Mouse (Mus musculus) heart, embryonic 15.5 days (tissue): ENCODE results near the gene Gjb4. TPM values are rescaled to one million over a fixed set of nuclear protein-coding genes. Genes with fewer than 3 reads are reported as not detected.

Experiments
- ATAC-seq: fragments of 200-750 bp; cut with Nextera tagmentation; replicated peaks from 2 replicates; pipeline ENCODE4 v1.8.0; 2017; ENCODE audit warnings: low read depth, moderate TSS enrichment; ENCODE audit not compliant: insufficient number of reproducible peaks, insufficient read depth, low FRiP score
- H3K27ac ChIP-seq: fragments of 300-500 bp; sonication (generic); 2 replicates; pipeline ENCODE4 v1.5.1; 2015; ENCODE audit warnings: mild to moderate bottlenecking, inconsistent platforms
- H3K27me3 ChIP-seq: fragments of 300-500 bp; sonication (generic); 2 replicates; pipeline ENCODE4 v1.6.1; 2015; ENCODE audit warnings: inconsistent platforms
- H3K36me3 ChIP-seq: fragments of 300-500 bp; sonication (generic); 2 replicates; pipeline ENCODE4 v1.6.1; 2015; ENCODE audit warnings: mild to moderate bottlenecking, inconsistent platforms
- H3K4me1 ChIP-seq: fragments of 300-500 bp; sonication (generic); replicated peaks from 2 replicates; pipeline ENCODE4 v1.6.1; 2015; ENCODE audit warnings: inconsistent platforms
- H3K4me2 ChIP-seq: fragments of 300-500 bp; sonication (generic); 2 replicates; pipeline ENCODE4 v1.6.1; 2015; ENCODE audit warnings: inconsistent platforms, mild to moderate bottlenecking, moderate library complexity
- H3K4me3 ChIP-seq: fragments of 300-500 bp; sonication (generic); 2 replicates; pipeline ENCODE4 v1.5.1; 2015; ENCODE audit warnings: mild to moderate bottlenecking, inconsistent platforms
- H3K9ac ChIP-seq: fragments of 300-500 bp; sonication (generic); 2 replicates; pipeline ENCODE4 v1.6.1; 2015; ENCODE audit warnings: mild to moderate bottlenecking, inconsistent platforms
- H3K9me3 ChIP-seq: fragments of 300-500 bp; sonication (generic); replicated peaks from 2 replicates; pipeline ENCODE4 v1.6.1; 2016; ENCODE audit warnings: inconsistent platforms
- WGBS: fragments of 180-500 bp; shearing (Covaris S2); methylation state at CpG from one replicate; pipeline ENCODE4 v1.1.7; 2015; ENCODE audit warnings: mixed read lengths; 5-methylcytosine and 5-hydroxymethylcytosine counted together
- polyA plus RNA-seq: library from polyadenylated mRNA; unstranded; fragments of >200 nt; fragmentation: Nextera tagmentation; extraction: Ambion mirVana; gene quantifications from 2 replicates; pipeline ENCODE4 v1.2.1, GENCODE M21; 2015

Gene Gjb4
- 0.09 TPM in 1 of 2 replicates, not detected in the other for polyA plus RNA-seq

GRCm38 (mm10) chr4:127353951-127354438 is at the start of gene Gjb4:
TSS of gene Gjb4 (minus strand) at chr4:127354081.
- WGBS = 61% methylated on average over 8 of the region's 8 CpGs
- Histone ChIP-seq H3K4me3 (no peak within 1 kb of the TSS), H3K4me1 (peaks cover 23% of the 10 kb centered on the region), H3K9me3 (no peaks in the 10 kb centered on the region), H3K36me3 (no peaks in the 10 kb centered on the region), H3K27ac (peak within 1 kb of the TSS; percentile 48), H3K27me3 (0 out of 2 replicates have a peak, but pooled peaks cover 4% of the 10 kb centered on the region), H3K4me2 (no peak within 1 kb of the TSS; the same call in 1 of the 2 replicates), H3K9ac (no peak within 1 kb of the TSS)
- no peak for ATAC-seq

- H3K4me3 ChIP-seq = no peak overlapping the region
Measured at GRCm38 (mm10) chr4:127402614-127403013, 48.7 kb upstream of the Gjb4 start.

GRCm38 (mm10) chr4:127402166-127402565 is 48.3 kb upstream of the Gjb4 start:
- H3K4me3 ChIP-seq = no peak overlapping the region
- no peaks in the 10 kb centered on the region for H3K9me3 ChIP-seq
- WGBS = 74% methylated on average over 4 of the region's 4 CpGs
- no peak overlapping the region for H3K4me2 ChIP-seq
- no peak overlapping the region for H3K9ac ChIP-seq
- no peak for ATAC-seq
- H3K4me1 ChIP-seq = no peaks in the 10 kb centered on the region; the same call in 1 of the 2 replicates
- no peaks in the 10 kb centered on the region for H3K36me3 ChIP-seq
- 0 out of 2 replicates have a peak, but pooled peaks cover 2% of the 10 kb centered on the region for H3K27me3 ChIP-seq
- no peak overlapping the region for H3K27ac ChIP-seq

More at GRCm38 (mm10) chr4:127402614-127403013, 48.7 kb upstream of the Gjb4 start:
- 60% methylated on average over 3 of the region's 3 CpGs for WGBS
- no peak overlapping the region for H3K4me2 ChIP-seq
- 0 out of 2 replicates have a peak, but pooled peaks cover 2% of the 10 kb centered on the region for H3K27me3 ChIP-seq
- no peaks in the 10 kb centered on the region for H3K9me3 ChIP-seq
- ATAC-seq = no peak
- no peak overlapping the region for H3K9ac ChIP-seq
- no peaks in the 10 kb centered on the region; the same call in 1 of the 2 replicates for H3K4me1 ChIP-seq
- H3K27ac ChIP-seq = no peak overlapping the region
- H3K36me3 ChIP-seq = no peaks in the 10 kb centered on the region

- ATAC-seq = no peak
- 37% methylated on average over 11 of the region's 11 CpGs for WGBS
Measured at GRCm38 (mm10) chr4:127400165-127401145, 46.6 kb upstream of the Gjb4 start.

GRCm38 (mm10) chr4:127395591-127395990 is 41.7 kb upstream of the Gjb4 start:
- Histone ChIP-seq H3K36me3 (no peaks in the 10 kb centered on the region), H3K9ac (no peak overlapping the region), H3K27me3 (0 out of 2 replicates have a peak, but pooled peaks cover 2% of the 10 kb centered on the region), H3K4me1 (no peaks in the 10 kb centered on the region), H3K9me3 (no peaks in the 10 kb centered on the region; the same call in 1 of the 2 replicates), H3K4me2 (no peak overlapping the region), H3K4me3 (no peak overlapping the region), H3K27ac (no peak overlapping the region)
- no peak; the same call in 1 of the 2 replicates for ATAC-seq
- WGBS = 54% methylated on average over 4 of the region's 4 CpGs

More at GRCm38 (mm10) chr4:127400165-127401145, 46.6 kb upstream of the Gjb4 start:
- no peak overlapping the region for H3K9ac ChIP-seq
- H3K36me3 ChIP-seq = no peaks in the 10 kb centered on the region
- no peak overlapping the region for H3K4me3 ChIP-seq
- H3K4me2 ChIP-seq = no peak overlapping the region
- H3K27me3 ChIP-seq = 0 out of 2 replicates have a peak, but pooled peaks cover 2% of the 10 kb centered on the region
- H3K4me1 ChIP-seq = no peaks in the 10 kb centered on the region; the same call in 1 of the 2 replicates
- H3K9me3 ChIP-seq = no peaks in the 10 kb centered on the region
- no peak overlapping the region for H3K27ac ChIP-seq

GRCm38 (mm10) chr4:127389645-127390044 is 35.8 kb upstream of the Gjb4 start:
- H3K9ac ChIP-seq = no peak overlapping the region
- H3K4me1 ChIP-seq = no peaks in the 10 kb centered on the region
- WGBS = 57% methylated on average over 13 of the region's 13 CpGs
- no peaks in the 10 kb centered on the region; the same call in 1 of the 2 replicates for H3K9me3 ChIP-seq
- H3K27me3 ChIP-seq = no peaks in the 10 kb centered on the region
- no peaks in the 10 kb centered on the region for H3K36me3 ChIP-seq
- no peak for ATAC-seq
- no peak overlapping the region for H3K4me2 ChIP-seq
- H3K4me3 ChIP-seq = no peak overlapping the region
- no peak overlapping the region for H3K27ac ChIP-seq

GRCm38 (mm10) chr4:127377344-127377743 is 23.5 kb upstream of the Gjb4 start:
- no peak overlapping the region for H3K4me3 ChIP-seq
- ATAC-seq = no peak
- H3K27ac ChIP-seq = no peak overlapping the region
- WGBS = 36% methylated on average over 4 of the region's 4 CpGs
- no peaks in the 10 kb centered on the region for H3K36me3 ChIP-seq
- H3K4me2 ChIP-seq = no peak overlapping the region
- H3K9me3 ChIP-seq = no peaks in the 10 kb centered on the region
- peaks cover 12% of the 10 kb centered on the region for H3K4me1 ChIP-seq
- H3K27me3 ChIP-seq = no peaks in the 10 kb centered on the region
- H3K9ac ChIP-seq = no peak overlapping the region

GRCm38 (mm10) chr4:127375541-127376177 is 21.8 kb upstream of the Gjb4 start:
- no peaks in the 10 kb centered on the region for H3K27me3 ChIP-seq
- H3K9me3 ChIP-seq = no peaks in the 10 kb centered on the region
- H3K36me3 ChIP-seq = no peaks in the 10 kb centered on the region
- H3K27ac ChIP-seq = no peak overlapping the region
- ATAC-seq = no peak
- no peak overlapping the region for H3K4me3 ChIP-seq
- peaks cover 21% of the 10 kb centered on the region for H3K4me1 ChIP-seq
- WGBS = 71% methylated on average over 17 of the region's 17 CpGs
- H3K4me2 ChIP-seq = no peak overlapping the region
- H3K9ac ChIP-seq = no peak overlapping the region

- Histone ChIP-seq H3K9ac (no peak overlapping the region), H3K4me3 (no peak overlapping the region), H3K4me2 (no peak overlapping the region), H3K36me3 (no peaks in the 10 kb centered on the region), H3K9me3 (no peaks in the 10 kb centered on the region), H3K27me3 (no peaks in the 10 kb centered on the region), H3K27ac (no peak overlapping the region), H3K4me1 (peaks cover 21% of the 10 kb centered on the region)
- ATAC-seq = no peak
- 85% methylated on average over 4 of the region's 4 CpGs for whole genome bisulfite sequencing
Measured at GRCm38 (mm10) chr4:127374645-127375044, 20.8 kb upstream of the Gjb4 start.

- Histone ChIP-seq H3K9ac (no peak overlapping the region), H3K4me3 (no peak overlapping the region), H3K27me3 (peaks cover 7% of the 10 kb centered on the region; the same call in 1 of the 2 replicates), H3K9me3 (no peaks in the 10 kb centered on the region), H3K27ac (no peak overlapping the region), H3K4me1 (peaks cover 24% of the 10 kb centered on the region), H3K36me3 (no peaks in the 10 kb centered on the region), H3K4me2 (no peak overlapping the region)
- 31% methylated on average over 8 of the region's 8 CpGs for WGBS
- ATAC-seq = no peak
Measured at GRCm38 (mm10) chr4:127373491-127373890, 19.6 kb upstream of the Gjb4 start.

GRCm38 (mm10) chr4:127371546-127371945 is 17.7 kb upstream of the Gjb4 start:
- WGBS = 40% methylated on average over 5 of the region's 5 CpGs
- Histone ChIP-seq H3K27me3 (peaks cover 7% of the 10 kb centered on the region; the same call in 1 of the 2 replicates), H3K9ac (no peak overlapping the region), H3K4me1 (peaks cover 25% of the 10 kb centered on the region), H3K9me3 (no peaks in the 10 kb centered on the region), H3K36me3 (no peaks in the 10 kb centered on the region), H3K4me3 (no peak overlapping the region), H3K4me2 (no peak overlapping the region), H3K27ac (peak overlapping the region; percentile 16; the same call in 1 of the 2 replicates)
- peak; percentile 44; the same call in 1 of the 2 replicates for ATAC-seq
